24 mouse cellular contexts compared by ENCODE assay signal in genomic region chr5:131192311-131192710, GRCm38 (mm10).
"Had no signal": no experiment of that assay in that cellular context is flagged by ENCODE, and none has a peak within 500 bp of the region (broad histone marks: within the 10 kb centered on the region; RNA-seq: fewer than 3 reads in every experiment).

No protein-coding gene starts in this region.

- H3K36me3 ChIP-seq: heart, embryonic 12.5 days; hindbrain, embryonic 10.5 days; hindbrain, embryonic 12.5 days; hindbrain, embryonic 15.5 days; limb, embryonic 10.5 days; limb, embryonic 12.5 days; liver, embryonic 13.5 days had no signal

- H3K4me2 ChIP-seq: heart, embryonic 12.5 days; hindbrain, embryonic 12.5 days; hindbrain, embryonic 15.5 days; limb, embryonic 12.5 days; liver, embryonic 11.5 days; liver, embryonic 13.5 days had no signal

- DNase-seq: gastrocnemius, adult 2 months; gastrocnemius, postnatal 10 days; gastrocnemius, postnatal 25 days; heart, adult 2 months; heart, postnatal 10 days; heart, postnatal 4 days; kidney, adult 11 months; kidney, adult 2 months; kidney, postnatal 10 days; kidney, postnatal 25 days; kidney, postnatal 4 days; liver; liver, embryonic 13.5 days had no signal

- ATAC-seq: hindbrain, postnatal 0 days; intestine, embryonic 16.5 days had no signal

- H3K4me1 ChIP-seq: heart, embryonic 12.5 days; hindbrain, embryonic 10.5 days; hindbrain, embryonic 12.5 days; hindbrain, embryonic 15.5 days; limb, embryonic 10.5 days; limb, embryonic 12.5 days; liver, embryonic 13.5 days had no signal

- H3K4me3 ChIP-seq: gastrocnemius, adult 2 months; heart, adult 2 months; heart, embryonic 12.5 days; hindbrain, embryonic 10.5 days; hindbrain, embryonic 12.5 days; hindbrain, embryonic 15.5 days; layer of hippocampus, adult 2 months; left cerebral cortex, adult 2 months; limb, embryonic 10.5 days; limb, embryonic 12.5 days; liver, embryonic 13.5 days had no signal

- H3K9ac ChIP-seq: heart, embryonic 12.5 days; hindbrain, embryonic 12.5 days; hindbrain, embryonic 15.5 days; limb, embryonic 12.5 days; liver, embryonic 13.5 days had no signal

- H3K27me3 ChIP-seq: heart, embryonic 12.5 days; hindbrain, embryonic 12.5 days; hindbrain, embryonic 15.5 days; limb, embryonic 12.5 days; liver, embryonic 13.5 days had no signal

- H3K27ac ChIP-seq: gastrocnemius, adult 2 months; heart, adult 2 months; hindbrain, embryonic 10.5 days; hindbrain, embryonic 12.5 days; hindbrain, embryonic 15.5 days; hindbrain, postnatal 0 days; layer of hippocampus, adult 2 months; left cerebral cortex, adult 2 months; limb, embryonic 10.5 days; limb, embryonic 12.5 days; liver, embryonic 13.5 days had no signal

- H3K9me3 ChIP-seq: heart, embryonic 12.5 days; hindbrain, embryonic 10.5 days; hindbrain, embryonic 12.5 days; hindbrain, embryonic 15.5 days; limb, embryonic 10.5 days; limb, embryonic 12.5 days had no signal
